Mouse (Mus musculus) ES-E14 (cell line): Measurements from ENCODE around the gene Scn3b.

Experiments
- CHD2 ChIP-seq: IDR thresholded peaks from 2 replicates; pipeline ENCODE4 v1.6.1; 2014; ENCODE audit warnings: mild to moderate bottlenecking, low read depth, low read length, inconsistent platforms
- HCFC1 ChIP-seq: IDR thresholded peaks from 2 replicates; pipeline ENCODE4 v1.6.1; 2012; ENCODE audit warnings: low read length, inconsistent platforms, borderline replicate concordance; ENCODE audit not compliant: insufficient read depth
- ZNF384 ChIP-seq: IDR thresholded peaks from 2 replicates; pipeline ENCODE4 v1.6.1; 2012; ENCODE audit warnings: low read depth, low read length, inconsistent platforms

- TF ChIP-seq HCFC1 (no peak), CHD2 (no peak), ZNF384 (no peak)
These were observed 23.6 kb upstream of the Scn3b start for GRCm38 (mm10) chr9:40245466-40245865.
